Mouse (Mus musculus) intestine, postnatal 0 days (tissue): ENCODE measurements around the gene Afap1l2. TPM values are rescaled to one million over a fixed set of nuclear protein-coding genes. Genes with fewer than 3 reads are reported as not detected.

Source experiments
- ATAC-seq: fragments of 200-750 bp; cut with Nextera tagmentation; 2 replicates; pipeline ENCODE4 v1.8.0; 2017; ENCODE audit warnings: mild to moderate bottlenecking, moderate TSS enrichment, moderate library complexity
- H3K27ac ChIP-seq: fragments of 300-500 bp; sonication (generic); 2 replicates; pipeline ENCODE4 v1.5.1; 2014; ENCODE audit warnings: mild to moderate bottlenecking, low read depth, low read length, moderate library complexity
- H3K27me3 ChIP-seq: fragments of 300-500 bp; sonication (generic); replicated peaks from 2 replicates; pipeline ENCODE4 v1.6.1; 2014; ENCODE audit warnings: low read length, mixed read lengths; ENCODE audit not compliant: control insufficient read depth, insufficient read depth
- H3K36me3 ChIP-seq: fragments of 300-500 bp; sonication (generic); 2 replicates; pipeline ENCODE4 v1.6.1; 2014; ENCODE audit warnings: mild to moderate bottlenecking, moderate library complexity; ENCODE audit not compliant: control insufficient read depth, insufficient read depth
- H3K4me1 ChIP-seq: fragments of 300-500 bp; sonication (generic); replicated peaks from 2 replicates; pipeline ENCODE4 v1.6.1; 2014; ENCODE audit warnings: antibody characterized with exemption, low read length, mixed read lengths; ENCODE audit not compliant: control insufficient read depth, insufficient read depth
- H3K4me2 ChIP-seq: fragments of 300-500 bp; sonication (generic); replicated peaks from 2 replicates; pipeline ENCODE4 v1.6.1; 2014; ENCODE audit warnings: low read depth, mild to moderate bottlenecking, moderate library complexity
- H3K4me3 ChIP-seq: fragments of 300-500 bp; sonication (generic); 2 replicates; pipeline ENCODE4 v1.5.1; 2014; ENCODE audit warnings: low read depth, low read length
- H3K9ac ChIP-seq: fragments of 300-500 bp; sonication (generic); 2 replicates; pipeline ENCODE4 v1.6.1; 2014; ENCODE audit warnings: mild to moderate bottlenecking, low read depth, low read length
- H3K9me3 ChIP-seq: fragments of 300-500 bp; sonication (generic); 2 replicates; pipeline ENCODE4 v1.6.1; 2016; ENCODE audit warnings: mixed run types; ENCODE audit not compliant: control insufficient read depth
- CTCF ChIP-seq: sonication (generic); IDR thresholded peaks from 2 replicates; pipeline ENCODE4 v1.5.1; 2016; ENCODE audit warnings: low read depth, mild to moderate bottlenecking, control low read depth, antibody characterized with exemption, moderate library complexity
- WGBS: fragments of 180-500 bp; shearing (Covaris S2); extraction: QIAGEN DNeasy Blood & Tissue Kit; methylation state at CpG from one replicate; pipeline ENCODE4 v1.1.7; 2014; 5-methylcytosine and 5-hydroxymethylcytosine counted together
- polyA plus RNA-seq: library from polyadenylated mRNA; unstranded; fragments of >200 nt; fragmentation: Nextera tagmentation; extraction: Ambion mirVana; gene quantifications from 2 replicates; pipeline ENCODE4 v1.2.1, GENCODE M21; 2015

The Afap1l2 gene
- polyA plus RNA-seq, 1 experiment from 2014 or later: 7.1 TPM

- no peak for ATAC-seq
- Histone ChIP-seq H3K9me3 (no peaks in the 10 kb centered on the region), H3K9ac (no peak overlapping the region), H3K27me3 (no peaks in the 10 kb centered on the region), H3K36me3 (no peaks in the 10 kb centered on the region), H3K4me1 (peaks cover 5% of the 10 kb centered on the region; the same call in 1 of the 2 replicates), H3K4me3 (no peak overlapping the region), H3K4me2 (no peak overlapping the region), H3K27ac (no peak overlapping the region)
- TF ChIP-seq CTCF: no peak
- WGBS: 60% methylated on average over 8 of the region's 8 CpGs
Observed at GRCm38 (mm10) chr19:56989171-56989570, 18.9 kb downstream of the Afap1l2 start.

DNA sequence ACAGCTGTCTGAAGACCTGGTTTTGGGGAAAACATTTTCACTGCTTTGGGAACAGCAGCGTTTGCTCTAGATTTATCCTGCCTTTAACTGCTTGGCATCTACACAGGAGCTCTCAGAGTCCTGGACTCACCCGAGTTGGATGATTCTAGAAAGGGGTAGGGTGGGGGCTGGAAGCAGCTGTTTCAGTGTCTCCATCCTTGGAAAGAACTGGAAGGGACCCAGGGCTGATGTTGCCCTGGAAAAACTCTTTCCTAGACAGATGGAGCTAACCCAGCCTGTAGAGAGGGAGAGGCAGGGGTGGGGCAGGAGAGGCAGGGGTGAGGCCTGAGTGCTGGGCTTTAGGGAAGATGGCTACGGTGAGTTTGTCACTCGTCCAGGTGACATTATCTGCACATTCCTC is 23.8 kb downstream of the Afap1l2 start:
- no peak overlapping the region for H3K4me2 ChIP-seq
- WGBS: 29% methylated on average over 4 of the region's 4 CpGs
- no peak overlapping the region for H3K4me3 ChIP-seq
- no peaks in the 10 kb centered on the region for H3K27me3 ChIP-seq
- ATAC-seq: no peak
- no peak overlapping the region for H3K9ac ChIP-seq
- H3K27ac ChIP-seq: no peak overlapping the region
- H3K4me1 ChIP-seq: no peaks in the 10 kb centered on the region; the same call in 1 of the 2 replicates
- H3K9me3 ChIP-seq: no peaks in the 10 kb centered on the region
- TF ChIP-seq CTCF: no peak
- no peaks in the 10 kb centered on the region; the same call in 1 of the 2 replicates for H3K36me3 ChIP-seq

DNA sequence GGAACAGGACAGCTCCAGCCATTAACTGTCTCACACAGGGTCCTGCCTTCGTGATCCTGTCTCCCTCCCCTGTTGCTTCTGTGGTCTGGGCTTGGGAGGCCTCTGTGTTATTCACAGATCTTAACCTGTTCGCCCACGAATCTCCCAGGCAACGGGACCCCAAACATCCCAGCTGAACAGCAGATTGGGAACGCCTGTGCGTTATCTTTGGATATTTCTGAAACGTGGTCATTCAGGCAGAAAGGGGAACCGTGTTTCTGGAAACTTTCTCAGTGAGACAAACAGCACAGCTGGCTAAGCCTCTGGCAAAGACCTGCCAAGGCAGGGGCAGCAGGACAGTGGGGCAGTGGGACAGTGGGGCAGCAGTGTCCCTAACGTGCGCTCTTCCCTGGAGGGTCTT is 24.3 kb downstream of the Afap1l2 start:
- H3K4me1 ChIP-seq: no peaks in the 10 kb centered on the region

GRCm38 (mm10) chr19:56981760-56982159 is 26.3 kb downstream of the Afap1l2 start:
- ATAC-seq: no peak
- H3K4me2 ChIP-seq: no peak overlapping the region
- no peaks in the 10 kb centered on the region; the same call in 1 of the 2 replicates for H3K36me3 ChIP-seq
- H3K9me3 ChIP-seq: no peaks in the 10 kb centered on the region
- no peaks in the 10 kb centered on the region for H3K4me1 ChIP-seq
- H3K4me3 ChIP-seq: no peak overlapping the region
- no peaks in the 10 kb centered on the region for H3K27me3 ChIP-seq
- no peak for TF ChIP-seq CTCF
- H3K27ac ChIP-seq: no peak overlapping the region
- WGBS: 60% methylated on average over 9 of the region's 9 CpGs
- H3K9ac ChIP-seq: no peak overlapping the region

More for the DNA sequence above, 24.3 kb downstream of the Afap1l2 start:
- no peak overlapping the region for H3K9ac ChIP-seq
- no peak for TF ChIP-seq CTCF
- H3K4me2 ChIP-seq: no peak overlapping the region
- H3K27me3 ChIP-seq: no peaks in the 10 kb centered on the region
- H3K9me3 ChIP-seq: no peaks in the 10 kb centered on the region
- H3K36me3 ChIP-seq: no peaks in the 10 kb centered on the region; the same call in 1 of the 2 replicates
- H3K4me3 ChIP-seq: no peak overlapping the region
- no peak for ATAC-seq
- WGBS: 59% methylated on average over 10 of the region's 10 CpGs
- H3K27ac ChIP-seq: no peak overlapping the region

- TF ChIP-seq CTCF: no peak
- no peak for ATAC-seq
- Histone ChIP-seq H3K9me3 (no peaks in the 10 kb centered on the region), H3K27me3 (no peaks in the 10 kb centered on the region), H3K27ac (no peak overlapping the region), H3K4me2 (no peak overlapping the region), H3K4me1 (no peaks in the 10 kb centered on the region), H3K4me3 (no peak overlapping the region), H3K9ac (no peak overlapping the region), H3K36me3 (no peaks in the 10 kb centered on the region; the same call in 1 of the 2 replicates)
- 75% methylated on average over 2 of the region's 2 CpGs for WGBS
Observed at GRCm38 (mm10) chr19:56980803-56981202, 27.2 kb downstream of the Afap1l2 start.

- Histone ChIP-seq H3K9me3 (no peaks in the 10 kb centered on the region), H3K4me2 (no peak overlapping the region), H3K36me3 (no peaks in the 10 kb centered on the region; the same call in 1 of the 2 replicates), H3K4me3 (no peak overlapping the region), H3K4me1 (no peaks in the 10 kb centered on the region), H3K9ac (no peak overlapping the region), H3K27me3 (no peaks in the 10 kb centered on the region), H3K27ac (no peak overlapping the region)
- TF ChIP-seq CTCF: 0 out of 2 replicates have a peak, but pooled peaks have one; percentile 1
- WGBS: 47% methylated on average over 19 of the region's 19 CpGs
- ATAC-seq: peak; percentile 32; the same call in 1 of the 2 replicates
Observed at GRCm38 (mm10) chr19:56976962-56977948, 30.8 kb downstream of the Afap1l2 start.
